Mouse (Mus musculus): ENCODE measurements around the gene Atpaf1. TPM values are rescaled to one million over a fixed set of nuclear protein-coding genes. Genes with fewer than 3 reads are reported as not detected.

Atpaf1 gene
- polyA plus RNA-seq, 1 experiment from 2014 or later, result 48.1 TPM

GRCm38 (mm10) chr4:115780918-115781317, 3.7 kb upstream of the Atpaf1 start, which contains the start of gene Tex38:
Tex38 (minus strand) TSS chr4:115781018.
- H3K4me3 ChIP-seq (ENCODE audit: low read depth, low read length), result no peak within 1 kb of the TSS
- WGBS, result 87% methylated on average over 3 of the region's 3 CpGs
- no peak for ATAC-seq (ENCODE audit: insufficient number of reproducible peaks, insufficient read depth, low FRiP score, low read depth)
- H3K4me2 ChIP-seq (replicated peaks; ENCODE audit: low read depth, low read length), result no peak within 1 kb of the TSS
- no peak within 1 kb of the TSS for H3K9ac ChIP-seq (replicated peaks; ENCODE audit: low read depth, low read length)
- H3K36me3 ChIP-seq (ENCODE audit: control insufficient read depth, insufficient read depth, low read length), result peaks cover 4% of the 10 kb centered on the region; the same call in 1 of the 2 replicates
- H3K27ac ChIP-seq (ENCODE audit: low read length), result no peak within 1 kb of the TSS
- H3K4me1 ChIP-seq (ENCODE audit: control insufficient read depth, insufficient read depth, low read length), result 0 out of 2 replicates have a peak, but pooled peaks cover 3% of the 10 kb centered on the region
- no peaks in the 10 kb centered on the region for H3K9me3 ChIP-seq (ENCODE audit: control insufficient read depth, low read depth, low read length)
- H3K27me3 ChIP-seq (ENCODE audit: control insufficient read depth, insufficient read depth, low read length), result no peaks in the 10 kb centered on the region

DNA sequence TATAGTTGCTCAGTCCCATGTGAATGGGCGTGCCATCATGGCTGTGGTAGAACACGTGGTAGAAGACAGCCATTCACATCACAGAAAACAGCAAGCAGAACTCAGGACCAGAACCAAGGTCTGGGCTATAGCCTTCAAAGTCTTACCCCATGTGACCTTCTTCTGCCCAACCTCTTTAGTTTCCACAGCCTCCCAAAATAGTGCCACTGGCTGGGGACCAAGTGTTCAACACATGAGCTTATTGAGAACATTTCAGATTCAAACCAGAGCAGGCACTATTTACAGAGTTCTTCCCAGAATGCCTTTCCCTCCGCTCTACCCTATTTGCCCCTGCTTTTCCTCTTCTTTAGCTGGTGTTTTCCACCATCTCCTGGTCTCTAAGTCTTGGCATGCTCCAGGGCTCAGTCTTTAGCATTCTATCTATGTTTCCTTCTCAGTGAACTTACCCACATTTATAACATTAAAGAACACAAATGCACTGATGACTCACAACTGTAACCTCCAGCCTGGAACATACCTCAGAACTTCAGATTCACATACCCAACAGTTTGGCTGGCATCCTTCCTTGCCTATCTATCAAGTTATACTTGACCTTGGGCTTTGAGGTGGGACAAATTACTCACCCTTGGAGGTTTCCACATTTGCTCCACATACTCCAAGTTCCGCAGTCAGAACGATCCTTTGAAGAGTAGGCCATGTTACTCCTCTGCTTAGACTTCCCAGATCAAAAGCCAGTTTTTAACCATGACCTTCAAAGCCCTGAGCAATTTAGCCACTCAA, 2.4 kb upstream of the Atpaf1 start:
- Histone ChIP-seq H3K4me2 (replicated peaks; ENCODE audit: low read depth, low read length) (no peak overlapping the region), H3K9me3 (ENCODE audit: control insufficient read depth, low read depth, low read length) (no peaks in the 10 kb centered on the region), H3K9ac (replicated peaks; ENCODE audit: low read depth, low read length) (no peak overlapping the region), H3K4me1 (ENCODE audit: control insufficient read depth, insufficient read depth, low read length) (0 out of 2 replicates have a peak, but pooled peaks cover 3% of the 10 kb centered on the region), H3K36me3 (ENCODE audit: control insufficient read depth, insufficient read depth, low read length) (no peaks in the 10 kb centered on the region), H3K27ac (ENCODE audit: low read length) (no peak overlapping the region), H3K4me3 (ENCODE audit: low read depth, low read length) (no peak overlapping the region), H3K27me3 (ENCODE audit: control insufficient read depth, insufficient read depth, low read length) (no peaks in the 10 kb centered on the region)
- no peak for ATAC-seq (ENCODE audit: insufficient number of reproducible peaks, insufficient read depth, low FRiP score, low read depth)
- WGBS, result 90% methylated on average over 5 of the region's 5 CpGs

DNA sequence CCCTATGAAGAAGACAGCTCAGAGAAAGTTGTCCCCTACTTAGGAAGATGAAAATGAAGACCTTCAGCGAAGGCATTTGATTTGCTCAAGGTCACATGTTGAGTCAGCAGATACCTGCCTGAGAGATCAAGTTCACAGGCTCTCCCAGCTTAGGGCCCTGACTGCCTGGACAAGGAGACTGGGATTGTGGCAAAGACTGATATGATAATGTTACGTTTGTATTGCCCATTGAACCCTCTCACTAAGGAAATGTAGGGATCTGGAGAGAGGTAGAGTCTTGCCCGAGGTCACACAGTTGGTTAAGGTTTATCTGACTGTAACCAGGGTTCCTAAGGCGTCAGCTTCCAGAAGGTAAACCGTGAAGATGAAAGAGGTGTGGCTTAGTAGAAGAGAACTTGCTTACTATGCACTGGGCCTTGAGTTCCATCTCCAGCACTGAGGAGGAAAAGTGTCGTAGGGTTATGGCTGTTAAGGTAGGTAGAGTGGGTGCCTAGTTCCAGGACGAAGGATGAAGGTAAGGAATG, 961 bp downstream of the Atpaf1 start:
- 0 out of 2 replicates have a peak, but pooled peaks have one; percentile 5 for ATAC-seq (ENCODE audit: insufficient number of reproducible peaks, insufficient read depth, low FRiP score, low read depth)
- Histone ChIP-seq H3K4me3 (ENCODE audit: low read depth, low read length) (peak overlapping the region; percentile 73), H3K4me1 (ENCODE audit: control insufficient read depth, insufficient read depth, low read length) (0 out of 2 replicates have a peak, but pooled peaks cover 3% of the 10 kb centered on the region), H3K27me3 (ENCODE audit: control insufficient read depth, insufficient read depth, low read length) (no peaks in the 10 kb centered on the region), H3K4me2 (replicated peaks; ENCODE audit: low read depth, low read length) (peak overlapping the region; percentile 50), H3K9ac (replicated peaks; ENCODE audit: low read depth, low read length) (peak overlapping the region; percentile 72; the same call in 1 of the 2 replicates), H3K36me3 (ENCODE audit: control insufficient read depth, insufficient read depth, low read length) (peaks cover 11% of the 10 kb centered on the region), H3K27ac (ENCODE audit: low read length) (no peak overlapping the region), H3K9me3 (ENCODE audit: control insufficient read depth, low read depth, low read length) (no peaks in the 10 kb centered on the region)
- WGBS, result 47% methylated on average over 7 of the region's 7 CpGs

DNA sequence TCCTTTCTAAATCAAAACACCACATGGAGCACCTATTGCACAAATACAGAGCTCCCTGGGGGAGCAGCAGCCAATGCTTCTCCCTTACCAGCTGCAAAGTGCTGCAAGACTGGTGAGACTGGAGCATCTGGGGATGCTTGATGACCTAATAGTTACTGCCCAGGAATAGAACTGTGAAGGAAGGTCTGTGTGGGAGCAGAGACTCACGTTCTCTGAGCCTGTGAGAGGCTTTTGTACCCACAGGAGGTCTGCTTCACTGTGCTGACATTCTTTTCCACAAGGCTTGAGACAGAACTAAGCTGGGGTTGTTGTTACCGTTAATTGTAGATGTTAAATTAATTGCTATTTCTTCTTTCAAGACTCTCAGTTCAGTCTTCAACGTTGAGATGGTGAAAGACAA, 6.3 kb downstream of the Atpaf1 start:
- Histone ChIP-seq H3K27ac (ENCODE audit: low read length) (no peak overlapping the region), H3K9me3 (ENCODE audit: control insufficient read depth, low read depth, low read length) (no peaks in the 10 kb centered on the region), H3K27me3 (ENCODE audit: control insufficient read depth, insufficient read depth, low read length) (no peaks in the 10 kb centered on the region), H3K9ac (replicated peaks; ENCODE audit: low read depth, low read length) (no peak overlapping the region), H3K4me3 (ENCODE audit: low read depth, low read length) (no peak overlapping the region), H3K36me3 (ENCODE audit: control insufficient read depth, insufficient read depth, low read length) (peaks cover 26% of the 10 kb centered on the region), H3K4me2 (replicated peaks; ENCODE audit: low read depth, low read length) (no peak overlapping the region), H3K4me1 (ENCODE audit: control insufficient read depth, insufficient read depth, low read length) (no peaks in the 10 kb centered on the region)
- WGBS, result 74% methylated on average over 3 of the region's 3 CpGs
- no peak for ATAC-seq (ENCODE audit: insufficient number of reproducible peaks, insufficient read depth, low FRiP score, low read depth)

- WGBS, result 60% methylated on average over 3 of the region's 3 CpGs
- Histone ChIP-seq H3K27me3 (ENCODE audit: control insufficient read depth, insufficient read depth, low read length) (no peaks in the 10 kb centered on the region), H3K9ac (replicated peaks; ENCODE audit: low read depth, low read length) (no peak overlapping the region), H3K9me3 (ENCODE audit: control insufficient read depth, low read depth, low read length) (no peaks in the 10 kb centered on the region), H3K4me1 (ENCODE audit: control insufficient read depth, insufficient read depth, low read length) (no peaks in the 10 kb centered on the region), H3K4me2 (replicated peaks; ENCODE audit: low read depth, low read length) (no peak overlapping the region), H3K27ac (ENCODE audit: low read length) (no peak overlapping the region), H3K4me3 (ENCODE audit: low read depth, low read length) (no peak overlapping the region), H3K36me3 (ENCODE audit: control insufficient read depth, insufficient read depth, low read length) (peaks cover 36% of the 10 kb centered on the region)
- no peak for ATAC-seq (ENCODE audit: insufficient number of reproducible peaks, insufficient read depth, low FRiP score, low read depth)
These were observed 10.7 kb downstream of the Atpaf1 start for GRCm38 (mm10) chr4:115795360-115795759.

DNA sequence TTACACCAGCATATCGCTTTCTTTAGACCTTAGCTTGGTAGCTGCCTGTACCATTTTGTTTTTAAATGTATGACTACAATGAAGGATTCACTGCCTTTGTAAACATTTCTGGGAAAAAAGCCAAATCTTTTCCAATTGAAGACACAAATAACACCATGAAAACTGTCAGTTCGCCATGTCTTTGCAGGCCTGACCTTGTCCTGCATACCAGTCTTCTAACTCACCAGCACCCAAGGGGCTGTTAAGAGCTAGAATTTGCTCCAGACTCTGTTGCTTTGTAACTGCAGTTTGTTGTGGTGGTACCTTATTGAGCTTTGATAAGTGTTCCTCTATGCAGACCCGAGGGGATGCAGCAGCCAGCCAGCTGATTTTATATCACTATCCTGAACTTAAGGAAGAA, 15.4 kb downstream of the Atpaf1 start:
- ATAC-seq (ENCODE audit: insufficient number of reproducible peaks, insufficient read depth, low FRiP score, low read depth), result no peak
- H3K36me3 ChIP-seq (ENCODE audit: control insufficient read depth, insufficient read depth, low read length), result peaks cover 34% of the 10 kb centered on the region

DNA sequence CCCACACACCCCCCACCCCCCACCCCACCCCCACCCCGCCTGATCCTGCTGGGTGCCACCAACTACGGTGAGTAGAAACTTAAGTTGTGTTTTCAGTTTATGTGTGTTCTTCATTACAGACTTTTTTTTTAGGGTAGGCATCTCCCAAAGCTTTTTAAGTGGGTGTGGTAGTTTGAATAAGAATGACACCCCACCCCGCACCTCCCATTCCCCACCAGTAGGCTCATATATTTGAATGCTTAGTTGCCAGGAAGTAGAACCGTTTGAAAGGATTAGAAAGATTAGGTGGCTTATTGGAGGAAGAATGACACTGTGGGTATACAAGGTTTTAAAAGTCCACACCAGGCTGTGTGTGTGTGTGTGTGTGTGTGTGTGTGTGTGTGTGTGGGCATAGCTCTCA, 27.7 kb downstream of the Atpaf1 start:
- H3K9ac ChIP-seq (replicated peaks; ENCODE audit: low read depth, low read length), result no peak overlapping the region
- peaks cover 12% of the 10 kb centered on the region for H3K36me3 ChIP-seq (ENCODE audit: control insufficient read depth, insufficient read depth, low read length)
- H3K4me3 ChIP-seq (ENCODE audit: low read depth, low read length), result no peak overlapping the region
- H3K4me2 ChIP-seq (replicated peaks; ENCODE audit: low read depth, low read length), result no peak overlapping the region
- 66% methylated on average over 4 of the region's 4 CpGs for WGBS
- no peaks in the 10 kb centered on the region for H3K4me1 ChIP-seq (ENCODE audit: control insufficient read depth, insufficient read depth, low read length)
- no peak for ATAC-seq (ENCODE audit: insufficient number of reproducible peaks, insufficient read depth, low FRiP score, low read depth)
- H3K27me3 ChIP-seq (ENCODE audit: control insufficient read depth, insufficient read depth, low read length), result no peaks in the 10 kb centered on the region
- no peak overlapping the region for H3K27ac ChIP-seq (ENCODE audit: low read length)
- H3K9me3 ChIP-seq (ENCODE audit: control insufficient read depth, low read depth, low read length), result no peaks in the 10 kb centered on the region

More for the DNA sequence above, 15.4 kb downstream of the Atpaf1 start:
- no peaks in the 10 kb centered on the region for H3K9me3 ChIP-seq (ENCODE audit: control insufficient read depth, low read depth, low read length)
- no peak overlapping the region for H3K27ac ChIP-seq (ENCODE audit: low read length)
- no peak overlapping the region for H3K4me3 ChIP-seq (ENCODE audit: low read depth, low read length)
- H3K27me3 ChIP-seq (ENCODE audit: control insufficient read depth, insufficient read depth, low read length), result no peaks in the 10 kb centered on the region
- H3K4me1 ChIP-seq (ENCODE audit: control insufficient read depth, insufficient read depth, low read length), result no peaks in the 10 kb centered on the region
- H3K4me2 ChIP-seq (replicated peaks; ENCODE audit: low read depth, low read length), result no peak overlapping the region
- H3K9ac ChIP-seq (replicated peaks; ENCODE audit: low read depth, low read length), result no peak overlapping the region
- WGBS, result 85% methylated on average over 3 of the region's 3 CpGs

GRCm38 (mm10) chr4:115815606-115816005, 31.0 kb downstream of the Atpaf1 start:
- no peak for ATAC-seq (ENCODE audit: insufficient number of reproducible peaks, insufficient read depth, low FRiP score, low read depth)
- Histone ChIP-seq H3K4me2 (replicated peaks; ENCODE audit: low read depth, low read length) (no peak overlapping the region), H3K36me3 (ENCODE audit: control insufficient read depth, insufficient read depth, low read length) (peaks cover 12% of the 10 kb centered on the region), H3K27ac (ENCODE audit: low read length) (no peak overlapping the region), H3K4me1 (ENCODE audit: control insufficient read depth, insufficient read depth, low read length) (no peaks in the 10 kb centered on the region), H3K9ac (replicated peaks; ENCODE audit: low read depth, low read length) (no peak overlapping the region), H3K9me3 (ENCODE audit: control insufficient read depth, low read depth, low read length) (no peaks in the 10 kb centered on the region), H3K4me3 (ENCODE audit: low read depth, low read length) (no peak overlapping the region), H3K27me3 (ENCODE audit: control insufficient read depth, insufficient read depth, low read length) (no peaks in the 10 kb centered on the region)
- WGBS, result 92% methylated on average over 5 of the region's 5 CpGs
